Comparison of ENCODE assay signal across 38 mouse cellular contexts in the genomic region with DNA sequence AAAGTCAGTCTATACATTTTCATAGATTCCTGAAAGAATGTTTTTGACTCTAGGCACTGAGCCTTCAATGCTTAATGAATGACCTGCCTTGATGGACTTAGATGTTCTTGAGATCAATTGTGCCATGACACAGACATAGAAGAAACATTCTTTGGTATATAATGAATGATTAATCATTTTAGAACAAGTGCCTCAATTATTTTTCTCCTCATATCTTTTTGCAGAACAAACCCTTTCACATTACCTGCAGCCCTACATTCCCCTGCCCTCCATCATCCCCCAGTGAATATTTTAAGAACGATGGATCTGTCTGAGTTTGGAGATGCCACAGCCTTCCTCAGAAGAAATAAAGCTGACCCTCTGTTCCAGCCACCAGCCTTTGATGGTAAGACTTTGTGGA. TPM values are rescaled to one million over a fixed set of nuclear protein-coding genes. Genes with fewer than 3 reads are reported as not detected.
"Had no signal": no experiment of that assay in that cellular context is flagged by ENCODE, and none has a peak within 500 bp of the region (broad histone marks: within the 10 kb centered on the region; RNA-seq: fewer than 3 reads in every experiment).

Gene Myh15, plus strand, starts transcription at position 301 of the 400 bp plus-strand sequence.

- H3K4me3 ChIP-seq: limb, embryonic 10.5 days; limb, embryonic 12.5 days; limb, embryonic 13.5 days; limb, embryonic 15.5 days; liver, embryonic 12.5 days; liver, embryonic 13.5 days; liver, embryonic 15.5 days; lung, embryonic 15.5 days; megakaryocyte, embryonic 14.5 days; midbrain, embryonic 10.5 days; midbrain, embryonic 12.5 days; midbrain, embryonic 13.5 days; midbrain, embryonic 15.5 days; myocyte had no signal

- H3K27ac ChIP-seq: limb, embryonic 10.5 days; limb, embryonic 12.5 days; limb, embryonic 13.5 days; limb, embryonic 15.5 days; liver, embryonic 12.5 days; liver, embryonic 13.5 days; liver, embryonic 14.5 days; liver, embryonic 15.5 days; lung, embryonic 15.5 days; macrophage; midbrain, embryonic 10.5 days; midbrain, embryonic 12.5 days; midbrain, embryonic 13.5 days; midbrain, embryonic 15.5 days had no signal

- DNase-seq: left cerebral cortex, postnatal 4 days; liver; liver, embryonic 13.5 days; liver, postnatal 0 days; lung, adult 18-20 months; lung, adult 2 months; lung, embryonic 14.5 days; lung, postnatal 10 days; lung, postnatal 14 days; lung, postnatal 36 days; lung, postnatal 4 days; midbrain, embryonic 14.5 days had no signal

- H3K4me1 ChIP-seq: limb, embryonic 10.5 days; limb, embryonic 12.5 days; limb, embryonic 13.5 days; limb, embryonic 15.5 days; liver, embryonic 12.5 days; liver, embryonic 13.5 days; liver, embryonic 15.5 days; lung, embryonic 15.5 days; megakaryocyte, embryonic 14.5 days; midbrain, embryonic 10.5 days; midbrain, embryonic 12.5 days; midbrain, embryonic 13.5 days; midbrain, embryonic 15.5 days had no signal

RNA-seq across cellular contexts. Expression of gene Myh15, which starts in this region (rescaled TPM):
- total RNA-seq: liver, adult 2 months; megakaryocyte progenitor cell, adult 5-6 weeks; megakaryocyte, adult 5-6 weeks; megakaryocyte-erythroid progenitor cell, adult 5-6 weeks; monocyte, adult 5-6 weeks had no signal
- polyA plus RNA-seq: liver, adult 2 months; liver, embryonic 11.5 days; liver, embryonic 12.5 days; liver, embryonic 13.5 days; liver, embryonic 14.5 days; liver, embryonic 15.5 days; liver, embryonic 16.5 days; liver, postnatal 0 days; lung, adult 2 months; lung, embryonic 14.5 days; lung, embryonic 15.5 days; lung, embryonic 16.5 days; lung, postnatal 0 days; midbrain, embryonic 11.5 days; midbrain, embryonic 12.5 days; midbrain, embryonic 13.5 days; midbrain, embryonic 14.5 days; myocyte; neural tube, embryonic 11.5 days had no signal
